Mouse (Mus musculus) splenic B cell, adult 2 months (primary cell): Measurements from ENCODE around the gene Gtpbp1.

Experiments
- DNase-seq: peaks from one replicate; pipeline ENCODE4 v3.0.0-alpha.2; 2011; ENCODE audit warnings: low read depth, low spot score
- H3K27me3 ChIP-seq: 2 replicates; pipeline ENCODE4 v1.6.1; 2012; ENCODE audit warnings: mild to moderate bottlenecking, low read length, moderate library complexity, mixed read lengths; ENCODE audit not compliant: control insufficient read depth, poor library complexity, insufficient read depth, severe bottlenecking
- H3K36me3 ChIP-seq: 2 replicates; pipeline ENCODE4 v1.6.1; 2012; ENCODE audit warnings: mild to moderate bottlenecking, low read length, moderate library complexity, mixed read lengths; ENCODE audit not compliant: control insufficient read depth, poor library complexity, insufficient read depth, severe bottlenecking

Gene Gtpbp1

DNA sequence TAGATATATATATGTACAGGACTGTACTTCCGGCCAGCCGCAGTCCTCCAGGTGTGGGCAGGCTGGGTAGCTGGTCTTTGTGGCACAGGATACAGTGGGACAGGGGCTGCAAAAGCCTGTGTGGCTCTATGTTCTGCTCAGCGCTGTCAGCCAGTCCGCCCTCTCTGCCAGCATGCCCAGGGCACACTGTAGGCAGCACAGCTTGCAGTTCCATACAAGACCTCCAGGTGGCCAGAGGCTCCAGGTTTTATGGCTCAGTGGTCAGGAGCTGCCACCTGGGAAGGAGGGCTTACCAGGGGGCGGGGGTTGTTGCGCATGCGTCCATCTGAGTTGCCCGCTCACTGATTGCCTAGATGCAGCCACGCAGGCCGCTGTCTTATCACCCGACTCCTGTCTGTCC, 57.4 kb downstream of the Gtpbp1 start:
- peak; percentile 49 for DNase-seq
- no peaks in the 10 kb centered on the region; the same call in 1 of the 2 replicates for H3K36me3 ChIP-seq
- H3K27me3 ChIP-seq = no peaks in the 10 kb centered on the region

DNA sequence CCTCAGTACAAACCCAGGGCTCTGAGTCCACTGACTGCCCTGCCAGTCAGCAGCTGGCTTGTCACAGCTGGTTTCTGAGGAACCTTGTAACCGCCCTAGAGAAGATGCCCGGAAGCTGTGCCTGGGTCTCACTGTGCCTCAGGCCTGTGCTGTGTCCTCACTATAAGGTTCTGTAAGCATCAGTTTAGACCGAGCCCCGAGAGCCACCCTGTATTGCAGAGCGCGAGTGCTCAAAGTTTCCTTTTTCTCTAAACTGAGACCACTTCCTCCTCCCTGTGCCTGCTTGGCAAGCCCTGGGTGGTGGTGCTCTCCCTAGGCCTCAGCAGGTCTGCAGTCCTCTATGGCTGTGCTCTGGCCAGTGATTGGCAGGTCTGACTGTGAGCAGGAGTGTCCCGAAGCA, 58.5 kb downstream of the Gtpbp1 start:
- Histone ChIP-seq H3K36me3 (no peaks in the 10 kb centered on the region; the same call in 1 of the 2 replicates), H3K27me3 (no peaks in the 10 kb centered on the region)
- DNase-seq = peak; percentile 21

DNA sequence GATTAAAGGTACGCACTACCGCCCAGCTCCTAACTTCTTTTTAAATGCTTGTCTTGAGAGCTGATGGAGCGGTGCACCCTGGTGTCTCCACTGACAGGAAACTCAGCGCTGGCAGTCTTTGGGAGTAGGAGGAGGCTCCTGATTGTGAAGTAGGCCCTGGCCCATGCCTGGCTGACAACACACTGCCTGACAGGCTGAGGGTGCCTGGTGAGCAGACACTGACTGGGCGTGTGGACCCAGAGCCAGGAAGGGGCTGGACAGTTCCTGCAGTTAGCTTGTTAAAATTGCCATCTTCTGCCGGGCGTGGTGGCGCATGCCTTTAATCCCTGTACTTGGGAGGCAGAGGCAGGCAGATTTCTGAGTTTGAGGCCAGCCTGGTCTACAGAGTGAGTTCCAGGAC, 59.6 kb downstream of the Gtpbp1 start:
- Histone ChIP-seq H3K36me3 (no peaks in the 10 kb centered on the region), H3K27me3 (no peaks in the 10 kb centered on the region)
- no peak for DNase-seq

DNA sequence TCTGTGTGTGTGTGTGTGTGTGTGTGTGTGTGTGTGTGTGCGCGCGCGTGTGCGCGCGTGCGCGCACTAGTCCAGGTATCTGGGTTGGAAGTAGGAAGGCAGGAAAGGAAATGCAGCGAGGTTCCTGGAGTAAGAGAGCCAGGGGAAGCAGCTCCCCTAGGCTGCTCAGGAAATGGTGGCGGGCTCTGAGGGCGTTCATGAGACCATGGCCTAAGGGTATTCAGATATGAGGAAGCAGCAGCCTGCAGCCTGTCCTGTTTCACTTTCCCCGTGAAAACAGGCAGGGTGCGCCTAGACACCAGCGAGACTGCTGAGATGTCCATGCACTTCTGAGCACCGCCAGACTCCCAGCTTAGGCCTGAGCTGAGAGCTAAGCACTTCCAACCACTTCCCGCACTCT, 61.1 kb downstream of the Gtpbp1 start:
- Histone ChIP-seq H3K36me3 (no peaks in the 10 kb centered on the region), H3K27me3 (no peaks in the 10 kb centered on the region)
- DNase-seq = peak; percentile 68

DNA sequence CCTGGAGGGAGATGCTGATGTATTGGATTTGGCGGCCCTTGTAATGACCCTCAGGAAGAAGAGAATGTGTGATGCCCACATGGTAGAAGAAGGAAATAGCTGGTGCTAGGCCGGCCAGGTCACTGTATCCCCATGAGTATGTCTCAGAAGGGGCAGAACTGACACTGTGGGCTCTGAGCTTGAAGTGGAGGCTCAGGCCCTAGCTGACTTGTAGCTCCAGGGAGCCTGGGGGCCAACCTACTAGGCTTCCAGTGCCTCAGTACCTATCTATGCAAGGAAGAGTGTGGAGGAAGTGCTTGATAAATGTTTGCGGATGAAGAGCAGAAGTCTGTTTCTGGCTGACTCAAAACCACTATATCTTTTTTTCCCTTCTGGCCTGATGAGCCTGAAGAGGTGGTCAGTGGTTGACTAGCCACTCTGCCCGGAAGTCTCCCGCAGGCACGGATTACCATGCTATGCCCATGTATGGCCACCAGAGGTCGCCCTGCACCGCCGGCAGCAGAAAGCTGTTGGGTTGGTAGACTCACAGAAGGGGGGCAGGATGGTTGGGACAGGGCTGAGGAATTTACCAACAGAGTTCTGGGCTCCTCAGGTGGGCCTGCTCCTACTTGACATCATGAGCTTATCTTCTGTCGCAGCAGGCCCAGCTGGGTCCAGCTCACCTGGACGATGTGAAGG, 62.2 kb downstream of the Gtpbp1 start:
- peak; percentile 81 for DNase-seq
- Histone ChIP-seq H3K36me3 (no peaks in the 10 kb centered on the region), H3K27me3 (no peaks in the 10 kb centered on the region)

DNA sequence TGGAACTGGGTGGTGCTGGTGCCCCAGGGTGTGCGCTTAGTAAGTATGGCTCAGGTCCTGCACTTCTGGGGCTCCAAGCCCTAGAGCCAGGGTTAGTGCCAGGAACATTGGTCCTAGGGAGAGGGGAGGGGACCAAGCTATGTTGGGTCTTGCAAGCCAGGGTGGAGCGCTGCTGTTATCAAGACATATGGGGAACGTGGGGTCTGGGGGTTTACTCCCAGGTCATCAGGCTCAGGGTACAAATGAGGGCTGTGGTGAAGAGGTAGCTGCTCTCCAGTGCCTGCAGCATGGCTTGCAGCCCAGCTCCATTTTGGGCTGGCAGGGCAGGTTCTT, 62.7 kb downstream of the Gtpbp1 start:
- Histone ChIP-seq H3K36me3 (no peaks in the 10 kb centered on the region), H3K27me3 (no peaks in the 10 kb centered on the region)
- no peak for DNase-seq

DNA sequence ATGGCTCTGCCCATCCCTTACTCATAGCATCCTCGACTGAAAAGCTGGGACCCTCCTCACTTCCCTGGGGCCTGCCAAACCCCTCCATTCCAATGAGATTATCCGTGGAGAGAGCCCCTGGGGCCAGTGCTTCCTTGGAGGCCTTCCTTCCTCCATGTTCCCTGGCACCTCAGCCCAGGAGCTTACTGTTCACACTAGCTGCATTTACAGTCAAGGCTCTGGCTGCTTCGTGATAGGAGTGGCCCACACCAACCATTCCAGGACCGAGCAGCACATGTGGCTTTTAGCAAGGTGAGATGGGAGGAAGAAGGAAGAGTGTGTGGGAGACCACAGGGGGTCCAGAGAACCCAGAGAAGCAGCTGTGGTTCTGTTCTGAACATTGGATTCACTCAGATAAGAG, 63.2 kb downstream of the Gtpbp1 start:
- no peak for DNase-seq
- Histone ChIP-seq H3K27me3 (no peaks in the 10 kb centered on the region), H3K36me3 (no peaks in the 10 kb centered on the region)

DNA sequence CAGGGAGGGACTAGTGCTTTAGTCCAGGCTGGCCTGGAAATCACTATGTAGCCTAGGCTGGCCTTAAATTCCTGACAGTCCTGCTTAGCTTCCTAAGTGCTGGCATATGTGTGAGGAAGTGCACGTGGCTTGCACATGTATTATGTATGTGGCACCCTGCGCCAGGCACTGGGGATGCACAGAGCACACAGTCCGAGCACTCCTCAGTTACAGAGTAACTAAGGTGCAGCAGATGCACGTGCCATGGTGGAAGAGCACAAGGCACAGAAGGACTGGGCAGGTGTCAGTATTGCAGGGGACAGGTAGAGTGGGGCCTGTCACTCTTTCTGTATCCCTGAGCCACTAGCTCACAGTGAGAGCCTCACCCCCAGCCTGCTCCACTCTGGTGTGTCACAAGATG, 64.5 kb downstream of the Gtpbp1 start:
- no peak for DNase-seq

DNA sequence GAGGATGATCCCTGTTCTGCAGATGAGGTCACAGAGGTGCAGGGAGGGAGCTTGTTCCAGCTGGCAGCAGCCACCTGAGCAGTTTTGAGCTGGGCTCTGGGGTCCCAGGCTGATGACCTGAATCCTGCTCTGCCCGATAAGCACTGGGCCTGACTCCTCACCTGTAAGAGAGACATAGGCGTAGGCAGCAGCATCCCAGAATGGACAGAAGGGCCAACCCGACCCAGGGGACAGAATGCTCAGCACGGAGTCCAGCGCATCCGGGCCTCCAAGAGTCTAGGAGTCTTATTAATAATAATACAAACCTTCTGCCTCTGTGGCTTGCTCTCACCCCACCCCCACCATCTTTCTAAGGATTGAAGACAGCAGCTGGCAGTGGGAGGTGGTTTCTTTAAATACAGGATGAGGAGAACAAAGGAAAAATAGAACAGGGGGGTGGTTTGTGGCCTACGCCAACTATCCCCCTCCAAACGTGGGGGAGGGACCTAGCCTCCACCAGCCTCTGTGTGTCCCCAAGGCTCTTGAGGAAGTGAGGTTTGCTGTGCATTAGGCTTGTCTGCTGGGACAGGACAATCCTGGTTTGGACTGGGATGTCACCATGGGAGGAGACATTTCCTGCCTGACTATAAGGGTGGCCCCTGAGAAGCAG, 65.5 kb downstream of the Gtpbp1 start:
- no peaks in the 10 kb centered on the region for H3K36me3 ChIP-seq
- H3K27me3 ChIP-seq = no peaks in the 10 kb centered on the region
- no peak for DNase-seq

More for the DNA sequence above, 64.5 kb downstream of the Gtpbp1 start:
- Histone ChIP-seq H3K36me3 (no peaks in the 10 kb centered on the region), H3K27me3 (no peaks in the 10 kb centered on the region)

DNA sequence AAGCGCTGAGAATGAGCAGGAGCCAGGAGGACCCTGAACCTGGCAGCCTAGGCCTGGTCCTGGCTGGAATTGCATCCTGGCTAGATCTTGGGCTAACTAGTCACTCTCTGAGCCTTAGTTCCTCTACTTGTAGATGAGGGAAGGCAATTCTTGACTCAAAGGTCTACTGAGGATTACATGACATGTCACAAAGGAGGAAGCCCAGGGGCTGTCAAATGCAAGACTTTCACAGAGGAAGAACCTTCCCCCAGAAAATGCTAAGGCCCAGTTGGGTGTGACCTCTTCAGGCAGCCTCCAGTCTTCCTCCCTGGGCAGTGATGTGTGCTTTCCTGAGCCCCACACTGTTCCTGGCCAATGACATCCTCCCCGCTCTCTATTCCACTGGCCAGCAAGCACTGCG, 66.5 kb downstream of the Gtpbp1 start:
- H3K27me3 ChIP-seq = no peaks in the 10 kb centered on the region
- H3K36me3 ChIP-seq = peaks cover under 1% of the 10 kb centered on the region; the same call in 1 of the 2 replicates
- peak; percentile 22 for DNase-seq

DNA sequence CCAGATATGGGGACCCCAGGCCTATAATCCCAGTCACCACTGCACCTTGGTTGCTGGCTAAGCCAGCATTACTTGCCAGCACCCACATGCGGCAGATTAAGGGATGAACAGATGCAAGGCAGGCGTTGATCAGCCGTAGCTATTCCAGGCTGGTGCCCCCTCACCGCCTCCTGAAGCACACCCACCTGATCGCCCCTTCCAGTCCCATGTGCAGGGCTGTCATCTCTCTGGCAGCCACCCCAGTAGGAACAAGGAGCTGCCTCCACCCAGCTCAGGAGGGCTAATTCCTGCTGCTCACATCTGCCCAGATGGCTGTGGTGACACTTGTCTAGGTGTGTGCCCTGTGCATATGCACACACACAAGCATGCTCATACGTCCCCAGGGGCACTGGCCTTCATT, 70.3 kb downstream of the Gtpbp1 start:
- H3K36me3 ChIP-seq = peaks cover 1% of the 10 kb centered on the region
- H3K27me3 ChIP-seq = no peaks in the 10 kb centered on the region
- no peak for DNase-seq

DNA sequence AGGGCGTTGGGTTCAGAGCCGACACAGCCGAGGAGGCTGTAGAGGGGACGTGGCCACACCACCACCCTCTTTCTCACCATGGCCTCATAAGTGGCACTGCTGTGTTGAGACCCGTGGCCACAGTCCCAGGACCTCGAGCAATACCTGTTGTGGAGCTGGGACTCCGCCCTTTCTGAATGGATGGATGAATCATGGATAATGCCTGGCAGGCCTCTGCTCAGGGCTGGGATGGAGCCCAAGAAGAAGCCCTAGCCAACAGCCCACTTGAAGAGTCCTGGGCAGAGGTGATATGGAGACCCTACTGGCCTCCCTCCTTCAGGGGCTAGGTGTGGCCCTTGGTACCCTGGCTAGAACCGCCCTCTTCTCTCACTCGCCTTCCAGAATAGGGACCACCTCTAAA, 72.4 kb downstream of the Gtpbp1 start:
- DNase-seq = no peak
- peaks cover 1% of the 10 kb centered on the region for H3K36me3 ChIP-seq
- no peaks in the 10 kb centered on the region for H3K27me3 ChIP-seq

DNA sequence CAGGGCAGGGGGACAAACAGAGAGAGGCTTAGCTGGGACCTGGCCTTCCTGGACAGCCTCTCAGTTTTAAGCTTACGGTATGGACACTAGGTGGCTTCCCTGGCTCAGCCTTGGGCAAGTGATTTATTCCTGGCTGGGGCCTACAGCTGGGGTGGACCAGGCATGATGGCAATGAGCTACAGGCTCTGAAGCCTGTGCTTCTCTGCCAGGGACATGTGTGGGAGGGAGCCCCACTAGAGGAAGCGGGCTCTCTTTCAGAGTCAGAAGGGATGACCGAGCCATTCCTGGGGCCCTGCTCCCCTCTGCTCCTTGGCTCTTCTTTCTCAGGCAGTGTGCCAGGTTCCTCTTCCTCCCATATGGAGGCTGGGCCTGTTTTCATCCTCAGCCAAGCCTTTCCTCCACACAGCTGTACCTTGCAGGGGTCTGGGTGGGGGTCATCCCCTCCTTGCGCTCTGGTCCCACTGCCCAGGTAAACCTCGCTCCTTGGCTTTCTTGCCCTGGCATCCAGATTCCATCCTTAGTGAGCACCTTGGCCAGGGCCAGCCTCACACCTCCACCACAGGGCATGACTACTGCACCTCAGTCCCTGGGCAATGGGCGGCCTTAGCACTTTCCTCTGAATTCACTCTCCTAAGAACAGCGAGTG, 73.1 kb downstream of the Gtpbp1 start:
- no peak for DNase-seq
- no peaks in the 10 kb centered on the region for H3K27me3 ChIP-seq
- H3K36me3 ChIP-seq = peaks cover 1% of the 10 kb centered on the region

DNA sequence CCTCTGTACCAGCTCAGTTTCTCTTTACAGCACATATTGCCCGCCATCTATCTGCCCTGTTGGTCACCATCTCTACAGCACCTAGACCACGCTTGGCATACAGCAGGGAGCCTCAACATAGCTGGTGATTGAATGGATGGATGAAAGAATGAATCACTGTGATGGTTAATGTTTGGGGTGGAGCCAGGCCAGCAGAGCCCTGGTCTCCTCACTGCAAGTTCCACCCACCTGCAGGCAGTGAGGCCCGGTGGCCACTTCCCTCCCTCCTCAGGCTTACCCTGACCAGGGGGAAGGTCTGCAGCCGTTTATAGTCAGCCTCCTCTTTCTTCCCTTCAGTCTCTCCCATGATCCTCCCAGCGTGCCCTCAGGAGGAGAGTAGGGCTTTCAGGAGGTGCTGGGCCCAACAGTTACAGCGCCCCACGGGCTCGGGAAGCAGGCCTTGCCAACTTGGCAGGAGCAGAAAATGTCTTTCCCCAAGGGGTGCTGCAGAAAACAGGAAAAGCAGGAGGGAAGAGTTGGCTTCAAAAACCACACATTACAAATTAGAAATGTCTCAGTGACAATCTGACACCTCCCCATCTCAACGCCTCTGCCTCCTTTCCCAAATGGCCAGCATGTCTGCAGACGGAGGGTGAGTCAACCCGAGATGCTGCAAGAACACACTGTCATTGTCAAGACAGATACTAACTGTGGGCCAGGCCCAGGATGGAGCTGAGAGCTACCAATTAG, 74.1 kb downstream of the Gtpbp1 start:
- no peak for DNase-seq
- peaks cover 1% of the 10 kb centered on the region for H3K36me3 ChIP-seq
- H3K27me3 ChIP-seq = no peaks in the 10 kb centered on the region

DNA sequence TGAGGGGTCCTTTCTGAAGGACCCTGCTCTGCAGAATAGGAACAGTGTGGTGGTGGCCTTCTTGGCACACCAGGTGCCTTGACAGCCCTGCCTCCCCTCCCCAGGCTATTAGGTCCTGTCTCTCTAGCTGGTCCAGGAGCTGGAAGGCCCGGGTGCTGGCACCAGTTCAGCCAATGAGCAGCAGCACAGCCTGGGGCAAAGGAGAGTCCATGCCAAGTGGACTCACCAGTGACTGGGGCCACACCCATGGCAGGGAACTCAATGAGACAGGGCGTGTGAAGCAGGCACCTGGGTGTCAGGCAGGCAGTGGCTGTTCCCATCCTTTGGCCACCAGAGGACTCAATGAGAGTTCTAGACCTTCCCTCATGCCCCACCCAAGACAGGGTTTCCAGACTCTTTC, 74.7 kb downstream of the Gtpbp1 start:
- no peaks in the 10 kb centered on the region for H3K27me3 ChIP-seq
- H3K36me3 ChIP-seq = peaks cover 1% of the 10 kb centered on the region
- DNase-seq = no peak
